Mouse (Mus musculus): ENCODE measurements around the gene Prss36. TPM values are rescaled to one million over a fixed set of nuclear protein-coding genes. Genes with fewer than 3 reads are reported as not detected.

The Prss36 gene
- polyA plus RNA-seq, 1 experiment = 5.9 TPM

GRCm38 (mm10) chr7:127915293-127915692 lies 31.2 kb downstream of the Prss36 start:
- no peaks in the 10 kb centered on the region for H3K4me1 ChIP-seq (ENCODE audit: control insufficient read depth, insufficient read depth, low read length)
- H3K36me3 ChIP-seq (ENCODE audit: control insufficient read depth, insufficient read depth, low read length) = peaks cover 1% of the 10 kb centered on the region; the same call in 1 of the 2 replicates
- H3K4me3 ChIP-seq (ENCODE audit: control insufficient read depth, low read depth, low read length) = no peak overlapping the region
- no peak for TF ChIP-seq POLR2A (IDR thresholded peaks at IDR 0.05; ENCODE audit: control insufficient read depth, low read depth, low read length)
- TF ChIP-seq CTCF (IDR thresholded peaks at IDR 0.05; ENCODE audit: control insufficient read depth, insufficient read depth, insufficient replicate concordance, low read depth, low read length) = no peak
- no peak overlapping the region for H3K27ac ChIP-seq (ENCODE audit: control insufficient read depth, insufficient read depth, low read depth, low read length)
- no peaks in the 10 kb centered on the region for H3K27me3 ChIP-seq (ENCODE audit: control insufficient read depth, insufficient read depth, low read length)

GRCm38 (mm10) chr7:127912938-127913337 lies 33.6 kb downstream of the Prss36 start:
- Histone ChIP-seq H3K27ac (ENCODE audit: control insufficient read depth, insufficient read depth, low read depth, low read length) (peak overlapping the region; percentile 13; the same call in 1 of the 2 replicates), H3K36me3 (ENCODE audit: control insufficient read depth, insufficient read depth, low read length) (peaks cover 1% of the 10 kb centered on the region; the same call in 1 of the 2 replicates), H3K27me3 (ENCODE audit: control insufficient read depth, insufficient read depth, low read length) (no peaks in the 10 kb centered on the region), H3K4me3 (ENCODE audit: control insufficient read depth, low read depth, low read length) (peak overlapping the region; percentile 92), H3K4me1 (ENCODE audit: control insufficient read depth, insufficient read depth, low read length) (no peaks in the 10 kb centered on the region)
- TF ChIP-seq CTCF (IDR thresholded peaks at IDR 0.05; ENCODE audit: control insufficient read depth, insufficient read depth, insufficient replicate concordance, low read depth, low read length) (no peak), POLR2A (IDR thresholded peaks at IDR 0.05; ENCODE audit: control insufficient read depth, low read depth, low read length) (no peak)

GRCm38 (mm10) chr7:127912190-127912871 lies 34.2 kb downstream of the Prss36 start, which contains the start of gene Kat8:
Kat8 (plus strand) TSS chr7:127912516.
- TF ChIP-seq POLR2A (IDR thresholded peaks at IDR 0.05; ENCODE audit: control insufficient read depth, low read depth, low read length) (peak; percentile 92), CTCF (IDR thresholded peaks at IDR 0.05; ENCODE audit: control insufficient read depth, insufficient read depth, insufficient replicate concordance, low read depth, low read length) (no peak)
- Histone ChIP-seq H3K4me1 (ENCODE audit: control insufficient read depth, insufficient read depth, low read length) (no peaks in the 10 kb centered on the region), H3K27ac (ENCODE audit: control insufficient read depth, insufficient read depth, low read depth, low read length) (peak within 1 kb of the TSS; percentile 83), H3K27me3 (ENCODE audit: control insufficient read depth, insufficient read depth, low read length) (no peaks in the 10 kb centered on the region), H3K36me3 (ENCODE audit: control insufficient read depth, insufficient read depth, low read length) (peaks cover 1% of the 10 kb centered on the region; the same call in 1 of the 2 replicates), H3K4me3 (ENCODE audit: control insufficient read depth, low read depth, low read length) (peak within 1 kb of the TSS; percentile 92)

DNA sequence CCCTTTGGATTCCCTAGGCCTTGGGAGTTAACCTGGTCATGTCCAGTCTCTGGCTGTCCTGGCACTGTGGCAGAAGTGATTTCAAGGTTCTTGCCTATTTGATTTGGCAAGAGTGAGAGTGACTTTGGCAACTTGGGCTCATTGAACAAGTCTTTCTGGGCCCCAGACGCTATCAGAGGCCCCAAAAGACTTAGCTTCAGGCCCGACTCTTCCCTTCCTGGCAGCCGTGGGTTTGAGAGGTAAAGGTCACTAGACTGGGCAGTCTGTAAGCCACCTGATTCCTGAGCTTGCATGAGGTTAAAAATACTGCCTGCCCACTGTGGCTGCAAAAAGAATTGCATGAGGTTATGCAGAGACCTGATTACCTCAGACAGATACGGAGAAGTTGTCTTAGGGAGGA lies 37.9 kb downstream of the Prss36 start:
- H3K27ac ChIP-seq (ENCODE audit: control insufficient read depth, insufficient read depth, low read depth, low read length) = no peak overlapping the region
- no peak overlapping the region for H3K4me3 ChIP-seq (ENCODE audit: control insufficient read depth, low read depth, low read length)
- TF ChIP-seq POLR2A (IDR thresholded peaks at IDR 0.05; ENCODE audit: control insufficient read depth, low read depth, low read length) = no peak
- no peak for TF ChIP-seq CTCF (IDR thresholded peaks at IDR 0.05; ENCODE audit: control insufficient read depth, insufficient read depth, insufficient replicate concordance, low read depth, low read length)
- peaks cover 8% of the 10 kb centered on the region for H3K4me1 ChIP-seq (ENCODE audit: control insufficient read depth, insufficient read depth, low read length)
- H3K27me3 ChIP-seq (ENCODE audit: control insufficient read depth, insufficient read depth, low read length) = no peaks in the 10 kb centered on the region
- no peaks in the 10 kb centered on the region for H3K36me3 ChIP-seq (ENCODE audit: control insufficient read depth, insufficient read depth, low read length)

DNA sequence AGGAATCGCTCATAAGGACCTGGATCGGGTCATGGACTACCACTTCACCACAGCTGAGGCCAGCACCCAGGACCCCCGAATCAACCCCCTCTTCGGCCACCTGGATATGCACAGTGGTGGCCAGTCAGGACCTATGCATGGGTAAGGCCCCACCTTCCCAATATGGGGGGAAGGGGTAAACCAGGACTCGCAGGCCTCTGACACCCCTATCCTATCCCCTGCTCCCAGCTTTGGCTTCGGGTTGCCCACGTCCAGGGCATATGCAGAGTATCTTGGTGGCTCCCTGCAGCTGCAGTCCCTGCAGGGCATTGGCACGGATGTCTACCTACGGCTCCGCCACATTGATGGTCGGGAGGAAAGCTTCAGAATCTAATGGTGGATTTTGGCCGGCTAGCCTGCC lies 38.6 kb downstream of the Prss36 start:
- TF ChIP-seq POLR2A (IDR thresholded peaks at IDR 0.05; ENCODE audit: control insufficient read depth, low read depth, low read length) (no peak), CTCF (IDR thresholded peaks at IDR 0.05; ENCODE audit: control insufficient read depth, insufficient read depth, insufficient replicate concordance, low read depth, low read length) (no peak)
- H3K27ac ChIP-seq (ENCODE audit: control insufficient read depth, insufficient read depth, low read depth, low read length) = no peak overlapping the region
- no peaks in the 10 kb centered on the region for H3K36me3 ChIP-seq (ENCODE audit: control insufficient read depth, insufficient read depth, low read length)
- no peaks in the 10 kb centered on the region for H3K27me3 ChIP-seq (ENCODE audit: control insufficient read depth, insufficient read depth, low read length)
- H3K4me1 ChIP-seq (ENCODE audit: control insufficient read depth, insufficient read depth, low read length) = peaks cover 8% of the 10 kb centered on the region
- H3K4me3 ChIP-seq (ENCODE audit: control insufficient read depth, low read depth, low read length) = no peak overlapping the region

GRCm38 (mm10) chr7:127903971-127904796 lies 42.3 kb downstream of the Prss36 start, which contains the start of gene Bckdk:
Bckdk (plus strand) TSS chr7:127904082.
- Histone ChIP-seq H3K36me3 (ENCODE audit: control insufficient read depth, insufficient read depth, low read length) (no peaks in the 10 kb centered on the region), H3K27me3 (ENCODE audit: control insufficient read depth, insufficient read depth, low read length) (no peaks in the 10 kb centered on the region), H3K4me1 (ENCODE audit: control insufficient read depth, insufficient read depth, low read length) (peaks cover 8% of the 10 kb centered on the region), H3K4me3 (ENCODE audit: control insufficient read depth, low read depth, low read length) (peak within 1 kb of the TSS; percentile 87), H3K27ac (ENCODE audit: control insufficient read depth, insufficient read depth, low read depth, low read length) (peak within 1 kb of the TSS; percentile 36; the same call in 1 of the 2 replicates)
- TF ChIP-seq CTCF (IDR thresholded peaks at IDR 0.05; ENCODE audit: control insufficient read depth, insufficient read depth, insufficient replicate concordance, low read depth, low read length) = no peak
- TF ChIP-seq POLR2A (IDR thresholded peaks at IDR 0.05; ENCODE audit: control insufficient read depth, low read depth, low read length) = peak; percentile 66

DNA sequence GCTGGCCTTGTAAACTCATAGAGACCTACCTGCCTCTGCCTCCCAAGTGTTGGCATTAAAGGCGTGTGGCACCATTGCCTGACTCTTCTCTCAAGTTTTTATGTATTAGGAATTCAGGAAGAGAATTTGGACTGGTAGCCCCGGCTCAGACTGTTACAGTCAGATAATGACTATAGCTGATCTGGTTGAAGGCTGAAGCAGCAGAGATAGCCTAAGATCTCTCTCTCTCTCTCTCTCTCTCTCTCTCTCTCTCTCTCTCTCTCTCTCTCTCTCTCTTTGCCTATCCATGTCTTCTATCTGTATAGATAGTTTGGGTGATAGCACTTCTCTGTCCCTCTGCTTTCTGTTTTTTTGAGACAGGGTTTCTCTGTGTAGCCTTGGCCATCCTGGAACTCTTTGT lies 44.8 kb downstream of the Prss36 start:
- no peak for TF ChIP-seq POLR2A (IDR thresholded peaks at IDR 0.05; ENCODE audit: control insufficient read depth, low read depth, low read length)
- no peak for TF ChIP-seq CTCF (IDR thresholded peaks at IDR 0.05; ENCODE audit: control insufficient read depth, insufficient read depth, insufficient replicate concordance, low read depth, low read length)
- H3K4me1 ChIP-seq (ENCODE audit: control insufficient read depth, insufficient read depth, low read length) = peaks cover 8% of the 10 kb centered on the region
- H3K4me3 ChIP-seq (ENCODE audit: control insufficient read depth, low read depth, low read length) = no peak overlapping the region
- H3K27ac ChIP-seq (ENCODE audit: control insufficient read depth, insufficient read depth, low read depth, low read length) = no peak overlapping the region
- no peaks in the 10 kb centered on the region for H3K27me3 ChIP-seq (ENCODE audit: control insufficient read depth, insufficient read depth, low read length)
- H3K36me3 ChIP-seq (ENCODE audit: control insufficient read depth, insufficient read depth, low read length) = no peaks in the 10 kb centered on the region
